Mouse (Mus musculus): Measurements from ENCODE around the gene Cdk6.

Cdk6 gene

GRCm38 (mm10) chr5:3554198-3554597 is 212.9 kb downstream of the Cdk6 start:
- DNase-seq (ENCODE audit: low read depth, low spot score), result no peak

GRCm38 (mm10) chr5:3571266-3571665 is 230.0 kb downstream of the Cdk6 start, which contains the start of gene 1700109H08Rik:
TSS of gene 1700109H08Rik (plus strand) at chr5:3571566.
- no peak for DNase-seq (ENCODE audit: low read depth, low spot score)

DNA sequence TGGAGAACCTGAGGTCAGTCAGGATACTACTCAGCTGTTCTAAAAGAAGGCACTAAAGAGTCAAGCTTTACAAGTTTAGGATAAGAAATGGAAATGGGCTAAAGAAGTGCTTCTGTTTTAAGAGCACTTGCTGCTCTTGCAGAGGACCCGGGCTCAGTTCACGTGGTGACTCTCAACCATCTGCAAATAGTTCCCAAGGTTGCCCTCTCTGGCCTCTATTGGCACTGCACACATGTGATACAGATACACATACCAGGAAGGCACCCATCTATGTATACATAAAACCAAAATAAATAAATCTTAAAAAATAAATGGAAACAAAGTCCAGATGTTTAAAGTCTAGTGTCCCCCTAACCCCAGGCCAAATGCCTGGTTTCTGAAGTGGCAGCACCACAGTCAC is 233.5 kb downstream of the Cdk6 start:
- DNase-seq (ENCODE audit: low read depth, low spot score), result no peak

GRCm38 (mm10) chr5:3577939-3578338 is 236.7 kb downstream of the Cdk6 start:
- DNase-seq (ENCODE audit: low read depth, low spot score), result no peak

GRCm38 (mm10) chr5:3579066-3579465 is 237.8 kb downstream of the Cdk6 start:
- no peak for DNase-seq (ENCODE audit: low read depth, low spot score)
